Mouse (Mus musculus): ENCODE results near the gene Kif22. TPM values are rescaled to one million over a fixed set of nuclear protein-coding genes. Genes with fewer than 3 reads are reported as not detected.

Kif22 gene
- total and polyA plus RNA-seq, 3 experiments = 57.7 to 298 (median 119) TPM

GRCm38 (mm10) chr7:127026161-127026600 lies 16.1 kb downstream of the Kif22 start (continued):
- TF ChIP-seq JUND (IDR thresholded peaks at IDR 0.05; ENCODE audit: low read depth, low read length) (no peak), MAFK (IDR thresholded peaks at IDR 0.05; ENCODE audit: borderline replicate concordance, low read depth, low read length) (no peak), GABPA (IDR thresholded peaks at IDR 0.05; ENCODE audit: low read depth, low read length) (no peak), E2F4 (IDR thresholded peaks at IDR 0.05; ENCODE audit: borderline replicate concordance, low read depth, low read length) (peak; percentile 70; the same call in 1 of the 2 replicates), KAT2A (conservative IDR thresholded peaks at IDR 0.05; ENCODE audit: low read depth, low read length) (no peak), ZC3H11A (IDR thresholded peaks at IDR 0.05; ENCODE audit: low read depth, low read length) (no peak), USF1 (IDR thresholded peaks at IDR 0.05; ENCODE audit: low read depth, low read length) (no peak), ETS1 (IDR thresholded peaks at IDR 0.05; ENCODE audit: low read depth, low read length) (no peak), MYB (IDR thresholded peaks at IDR 0.05; ENCODE audit: low read depth, low read length) (no peak)

- Histone ChIP-seq H3K36me3 (ENCODE audit: control insufficient read depth in 1 of 2, insufficient read depth in 2 of 2, low read length in 2 of 2) (peaks cover 11 to 41% of the 10 kb centered on the region in 2 experiments), H3K79me2 (ENCODE audit: control insufficient read depth, insufficient read depth, low read length, poor library complexity) (peaks cover 41% of the 10 kb centered on the region), H3K27ac (ENCODE audit: control insufficient read depth, low read depth, low read length) (peak overlapping the region; percentile 93), H3K9me3 (replicated peaks; ENCODE audit: insufficient read depth, low read length) (no peaks in the 10 kb centered on the region), H3K27me3 (ENCODE audit: control insufficient read depth in 1 of 2, insufficient read depth in 2 of 2, low read length in 2 of 2) (no peaks in the 10 kb centered on the region), H3K4me3 (ENCODE audit: control insufficient read depth in 1 of 2, insufficient read depth in 1 of 2, low read depth in 2 of 2, low read length in 2 of 2) (peak overlapping the region; percentile 59 to 86), H3K9ac (ENCODE audit: control insufficient read depth, low read depth, low read length, poor library complexity, severe bottlenecking) (peak overlapping the region; percentile 97), H3K4me1 (ENCODE audit: control insufficient read depth in 1 of 2, insufficient read depth in 2 of 2, low read length in 2 of 2) (peaks cover 17 to 38% of the 10 kb centered on the region in 2 experiments)
- DNase-seq (ENCODE audit: low read depth, low spot score) = peak; percentile 55
- TF ChIP-seq CHD2 (IDR thresholded peaks at IDR 0.05; ENCODE audit: low read length) (no peak), MXI1 (IDR thresholded peaks at IDR 0.05; ENCODE audit: low read depth, low read length) (peak; percentile 18; the same call in 1 of the 2 replicates), EP300 (IDR thresholded peaks at IDR 0.05; ENCODE audit: low read depth in 1 of 2, low read length in 2 of 2) (0 out of 4 replicates have a peak, but pooled peaks of 1 of the 2 experiments have one; percentile 33)
Observed at GRCm38 (mm10) chr7:127025556-127026160, 16.6 kb downstream of the Kif22 start.

- Histone ChIP-seq H3K4me1 (ENCODE audit: control insufficient read depth in 1 of 2, insufficient read depth in 2 of 2, low read length in 2 of 2) (peaks cover 11 to 34% of the 10 kb centered on the region in 2 experiments; a peak in 3 of 4 replicates), H3K27me3 (ENCODE audit: control insufficient read depth in 1 of 2, insufficient read depth in 2 of 2, low read length in 2 of 2) (no peaks in the 10 kb centered on the region), H3K79me2 (ENCODE audit: control insufficient read depth, insufficient read depth, low read length, poor library complexity) (peaks cover 41% of the 10 kb centered on the region), H3K27ac (ENCODE audit: control insufficient read depth, low read depth, low read length) (peak overlapping the region; percentile 93), H3K9ac (ENCODE audit: control insufficient read depth, low read depth, low read length, poor library complexity, severe bottlenecking) (peak overlapping the region; percentile 97), H3K9me3 (replicated peaks; ENCODE audit: insufficient read depth, low read length) (no peaks in the 10 kb centered on the region), H3K4me3 (ENCODE audit: control insufficient read depth in 1 of 2, insufficient read depth in 1 of 2, low read depth in 2 of 2, low read length in 2 of 2) (peak overlapping the region; percentile 59 to 86), H3K36me3 (ENCODE audit: control insufficient read depth in 1 of 2, insufficient read depth in 2 of 2, low read length in 2 of 2) (peaks cover 10 to 34% of the 10 kb centered on the region in 2 experiments)
- peak; percentile 87 for DNase-seq (ENCODE audit: low read depth, low spot score)
- TF ChIP-seq ZKSCAN1 (IDR thresholded peaks at IDR 0.05; ENCODE audit: low read depth, low read length) (no peak), TAL1 (IDR thresholded peaks at IDR 0.05; ENCODE audit: low read length) (no peak), MYC (IDR thresholded peaks at IDR 0.05; ENCODE audit: low read depth, low read length) (peak; percentile 88), CHD1 (IDR thresholded peaks at IDR 0.05; ENCODE audit: low read depth, low read length) (no peak), KAT2A (conservative IDR thresholded peaks at IDR 0.05; ENCODE audit: low read depth, low read length) (no peak), MAX (IDR thresholded peaks at IDR 0.05; ENCODE audit: low read length) (peak; percentile 94), JUND (IDR thresholded peaks at IDR 0.05; ENCODE audit: low read depth, low read length) (no peak), ZNF384 (IDR thresholded peaks at IDR 0.05; ENCODE audit: low read depth, low read length) (no peak), SMC3 (IDR thresholded peaks at IDR 0.05; ENCODE audit: low read depth, low read length) (peak; percentile 19), MEF2A (IDR thresholded peaks at IDR 0.05; ENCODE audit: extremely low read depth, insufficient replicate concordance, low read depth, low read length, poor library complexity, severe bottlenecking) (no peak), MAFK (IDR thresholded peaks at IDR 0.05; ENCODE audit: borderline replicate concordance, low read depth, low read length) (no peak), UBTF (IDR thresholded peaks at IDR 0.05; ENCODE audit: borderline replicate concordance, insufficient read depth, low read depth, low read length) (no peak), MYB (IDR thresholded peaks at IDR 0.05; ENCODE audit: low read depth, low read length) (no peak), TBP (IDR thresholded peaks at IDR 0.05; ENCODE audit: low read depth, low read length) (peak; percentile 66; the same call in 1 of the 2 replicates), ETS1 (IDR thresholded peaks at IDR 0.05; ENCODE audit: low read depth, low read length) (no peak), ZC3H11A (IDR thresholded peaks at IDR 0.05; ENCODE audit: low read depth, low read length) (no peak), RAD21 (IDR thresholded peaks at IDR 0.05; ENCODE audit: low read depth, low read length) (no peak; the same call in 1 of the 2 replicates), NRF1 (IDR thresholded peaks at IDR 0.05; ENCODE audit: insufficient read depth, low read depth, low read length, poor library complexity, severe bottlenecking) (no peak), CHD2 (IDR thresholded peaks at IDR 0.05; ENCODE audit: low read length) (no peak), USF1 (IDR thresholded peaks at IDR 0.05; ENCODE audit: low read depth, low read length) (0 out of 2 replicates have a peak, but pooled peaks have one; percentile 50)
Observed at GRCm38 (mm10) chr7:127024755-127025555, 17.3 kb downstream of the Kif22 start.
